Mouse (Mus musculus): ENCODE measurements around the gene Tmem200b.

DNA sequence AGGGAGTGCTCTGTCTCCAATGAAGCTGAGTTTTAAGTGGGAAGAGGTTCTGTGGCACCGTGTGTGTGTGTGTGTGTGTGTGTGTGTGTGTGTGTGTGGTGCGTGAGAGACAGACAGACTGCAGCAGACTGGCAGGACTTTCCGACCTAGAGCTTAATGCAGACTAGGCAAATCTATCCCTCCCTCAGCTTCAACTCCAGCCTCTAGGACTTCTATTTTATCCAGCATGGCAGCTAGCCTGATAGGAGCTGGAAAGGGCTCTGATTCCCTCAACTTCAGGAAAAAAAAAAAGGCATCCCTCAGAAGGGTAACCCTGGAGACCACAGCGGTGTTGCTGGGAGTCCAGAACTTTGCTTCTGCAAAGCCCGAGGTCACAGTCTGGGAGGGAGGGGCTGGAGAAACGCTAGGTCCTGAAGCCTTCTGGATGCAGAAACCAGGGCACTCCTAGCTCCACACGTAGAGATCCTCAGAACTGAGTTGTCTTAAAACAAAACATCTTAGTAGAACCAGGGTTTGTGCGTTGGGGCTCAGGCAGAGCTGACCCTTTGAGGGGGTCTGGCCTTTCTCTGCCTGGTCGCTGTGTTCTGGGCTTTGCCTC lies 7.4 kb upstream of the Tmem200b start:
- no peak for TF ChIP-seq EP300 (optimal IDR thresholded peaks at IDR 0.05)
- no peak for TF ChIP-seq CTCF (IDR thresholded peaks at IDR 0.05; ENCODE audit: low read depth)

Data from stomach, postnatal 0 days (tissue).